Mouse (Mus musculus): Measurements from ENCODE around the gene Mrpl10.
A peak's percentile ranks its signal among the peaks of the same experiment; 100 is the strongest.

The Mrpl10 gene

DNA sequence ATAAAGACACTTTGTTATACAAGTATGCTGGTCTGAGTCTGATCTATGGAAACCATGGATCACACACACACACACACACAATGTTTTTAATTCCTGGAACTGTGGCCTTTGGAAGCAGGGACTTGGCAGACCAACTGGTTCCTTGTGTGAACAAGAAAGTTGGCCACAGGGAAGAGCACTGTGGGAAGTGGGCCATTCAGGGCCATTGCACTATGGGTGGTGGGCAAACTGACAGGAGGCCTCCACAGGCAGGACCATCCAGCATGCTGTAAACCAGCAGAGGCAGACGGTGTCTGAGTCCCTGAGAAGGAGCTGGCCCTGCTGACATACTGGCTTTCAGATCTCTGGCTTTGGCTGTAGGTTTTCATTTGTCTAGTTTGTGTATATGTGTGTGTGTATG lies 28.0 kb downstream of the Mrpl10 start:
- ATAC-seq (ENCODE audit: low TSS enrichment) = no peak

DNA sequence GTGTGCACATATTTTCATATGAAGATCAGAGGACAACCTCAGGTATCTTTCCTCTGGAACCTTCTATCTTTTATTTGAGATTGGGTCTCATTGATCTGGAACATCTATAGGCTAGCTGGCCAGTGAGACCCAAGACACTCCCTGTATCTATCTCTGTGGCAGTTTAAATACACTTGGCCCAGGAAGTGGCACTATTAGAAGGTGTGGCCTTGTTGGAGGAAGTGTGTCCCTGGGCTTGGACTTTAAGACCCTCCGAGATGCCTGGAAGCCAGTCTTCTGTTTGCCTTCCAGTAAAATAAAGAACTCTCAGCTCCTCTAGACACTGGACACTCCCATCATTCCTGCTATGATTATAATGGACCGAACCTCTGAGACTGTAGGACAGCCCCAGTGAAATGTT lies 28.4 kb downstream of the Mrpl10 start:
- no peak for ATAC-seq (ENCODE audit: low TSS enrichment)

DNA sequence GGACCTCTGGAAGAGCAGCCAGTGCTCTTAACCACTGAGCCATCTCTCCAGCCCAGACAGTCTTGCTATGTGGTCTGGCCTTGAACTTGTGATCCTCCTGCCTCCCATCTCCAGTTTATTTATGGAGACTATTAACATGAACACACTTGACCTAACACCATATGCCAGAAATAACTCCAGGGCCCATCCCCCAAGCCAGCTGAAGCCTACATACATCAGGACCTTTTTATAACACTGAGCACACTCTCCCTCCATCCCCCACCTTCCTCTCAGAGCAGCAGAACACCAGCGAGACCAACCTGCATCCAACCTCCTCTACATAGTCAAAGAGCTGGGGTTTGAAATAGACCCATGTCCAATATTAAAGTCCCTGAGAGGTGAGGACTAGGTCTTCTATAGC lies 29.8 kb downstream of the Mrpl10 start:
- no peak for ATAC-seq (ENCODE audit: low TSS enrichment)

DNA sequence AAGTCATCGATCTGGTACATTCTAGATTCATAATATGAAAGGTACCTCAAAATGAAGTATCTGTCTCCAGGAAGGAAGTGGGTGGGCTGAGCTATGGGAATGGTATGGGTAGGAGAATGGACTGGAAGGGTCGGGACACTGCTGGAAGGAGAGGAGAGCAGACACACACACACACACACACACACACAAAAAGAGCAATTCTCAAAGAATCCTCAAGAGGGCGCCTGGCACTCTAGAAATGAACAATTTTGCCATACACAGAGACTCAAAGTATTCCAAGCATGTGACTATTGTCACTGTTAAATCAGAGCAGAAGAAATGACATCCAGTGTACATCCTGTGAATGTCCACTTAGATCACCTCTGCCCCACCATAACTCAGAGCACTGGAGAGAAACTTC lies 31.2 kb downstream of the Mrpl10 start:
- peak; percentile 69; the same call in 1 of the 2 replicates for ATAC-seq (ENCODE audit: low TSS enrichment)

DNA sequence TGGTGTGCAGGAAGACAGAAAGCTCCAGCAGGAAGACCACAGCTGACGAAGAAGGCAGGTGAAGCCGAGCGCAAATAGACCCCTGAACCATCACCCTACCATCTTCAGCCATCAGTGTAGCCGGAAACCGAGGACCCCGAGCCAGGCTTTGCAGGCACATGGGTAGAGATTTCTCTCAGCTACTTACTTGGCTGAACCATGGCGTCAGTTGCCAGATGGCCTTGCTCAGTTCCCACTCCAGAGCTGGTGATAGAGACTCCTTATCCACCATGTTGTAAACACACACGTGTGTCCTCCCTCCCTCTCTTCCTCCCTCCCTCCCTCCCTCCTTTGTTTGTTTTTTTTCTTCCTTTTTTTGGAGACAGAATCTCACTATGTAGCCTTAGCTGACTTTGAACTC lies 32.9 kb downstream of the Mrpl10 start:
- no peak for ATAC-seq (ENCODE audit: low TSS enrichment)

DNA sequence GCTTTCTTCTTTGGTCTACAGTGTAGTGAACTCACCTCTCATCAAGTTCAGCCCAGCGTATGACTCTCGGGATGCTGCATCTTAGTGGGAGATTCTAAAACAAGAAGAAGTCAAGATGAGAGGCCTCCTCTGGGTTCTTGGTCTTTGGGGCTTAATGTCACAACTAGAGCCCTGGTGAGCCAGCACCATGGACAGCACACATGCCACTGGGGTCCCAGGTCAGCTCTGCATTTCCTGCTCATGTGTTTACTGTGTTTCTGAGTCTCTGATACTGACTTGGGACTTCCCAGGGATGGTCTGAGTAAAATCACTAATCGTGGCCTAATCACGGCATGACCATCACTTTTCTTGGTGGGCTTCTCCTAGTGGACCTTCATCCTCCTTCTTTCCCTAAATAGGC lies 37.4 kb downstream of the Mrpl10 start:
- no peak for ATAC-seq (ENCODE audit: low TSS enrichment)

DNA sequence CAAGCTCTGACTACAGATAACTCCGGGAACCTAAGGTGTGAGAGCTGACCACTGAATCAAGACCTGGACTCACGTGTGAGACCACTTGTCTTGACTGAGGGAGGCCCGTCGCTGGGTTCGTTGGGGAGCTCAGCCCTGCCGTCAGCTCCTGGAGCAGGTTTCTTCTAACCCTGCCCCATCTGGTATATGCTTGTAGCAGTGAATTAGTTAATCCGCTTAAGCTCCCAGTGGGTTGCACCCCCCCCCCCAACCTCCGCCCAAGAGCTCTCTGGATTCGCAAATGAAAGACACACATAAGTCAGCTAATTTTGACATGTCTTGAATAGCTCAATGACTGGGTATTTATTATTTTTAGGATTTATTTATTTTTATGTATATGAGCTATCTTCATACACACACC lies 38.9 kb downstream of the Mrpl10 start:
- no peak for ATAC-seq (ENCODE audit: low TSS enrichment)

DNA sequence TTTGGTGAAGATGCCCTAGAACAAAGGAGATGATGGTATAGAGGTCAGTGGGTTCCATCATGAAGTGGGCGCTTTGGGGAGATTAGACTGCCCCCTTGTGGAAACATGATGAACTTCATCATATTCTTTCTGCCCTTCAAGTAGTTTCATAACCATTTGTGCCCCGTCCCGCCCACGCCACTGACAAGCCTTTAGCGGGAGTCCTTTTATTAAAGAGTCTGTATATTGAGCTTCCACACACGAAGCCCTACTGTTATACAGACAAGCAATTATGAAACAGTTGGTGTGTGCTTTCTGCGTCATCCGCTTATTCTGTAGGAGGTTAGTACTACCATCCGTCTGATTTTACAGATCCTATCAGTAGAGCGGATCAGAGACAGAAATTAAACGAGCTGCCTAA lies 41.6 kb downstream of the Mrpl10 start:
- peak; percentile 43; the same call in 1 of the 2 replicates for ATAC-seq (ENCODE audit: low TSS enrichment)

DNA sequence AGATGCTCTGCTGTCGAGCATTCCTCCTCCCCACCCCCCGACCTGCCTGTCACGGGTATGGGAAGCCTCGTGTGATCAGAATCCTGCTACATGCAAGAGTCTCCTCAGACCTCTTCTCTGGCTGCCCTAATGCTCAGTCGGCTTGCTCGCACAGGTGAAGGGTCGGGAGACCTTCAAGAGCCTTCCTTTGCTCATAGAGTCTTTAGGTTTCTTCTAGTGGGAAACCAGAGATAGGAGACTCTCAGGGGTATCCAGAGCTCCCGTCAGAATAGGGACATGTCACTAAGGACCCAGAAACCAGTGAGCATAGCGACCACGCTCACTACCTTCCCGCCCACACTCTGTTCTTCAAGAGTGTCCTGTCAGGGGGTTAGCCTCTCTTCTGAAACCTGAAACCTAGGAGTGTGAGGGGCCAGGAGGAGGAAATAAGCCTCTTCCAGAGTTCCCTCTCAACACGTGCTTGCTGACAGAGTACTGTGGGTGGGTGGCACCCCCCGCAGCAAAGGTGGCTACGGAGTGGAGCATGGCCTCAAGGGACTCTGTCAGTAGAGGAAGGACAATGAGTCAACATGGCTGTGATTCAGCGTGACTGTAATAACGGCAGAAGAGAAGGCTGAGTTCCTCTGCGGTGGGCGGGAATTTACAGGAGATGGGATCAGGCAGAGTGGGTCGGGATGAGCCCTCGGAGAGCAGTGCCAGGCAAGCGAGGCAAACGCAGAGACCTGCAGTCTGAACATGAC lies 42.2 kb downstream of the Mrpl10 start:
- peak; percentile 86; the same call in 1 of the 2 replicates for ATAC-seq (ENCODE audit: low TSS enrichment)

DNA sequence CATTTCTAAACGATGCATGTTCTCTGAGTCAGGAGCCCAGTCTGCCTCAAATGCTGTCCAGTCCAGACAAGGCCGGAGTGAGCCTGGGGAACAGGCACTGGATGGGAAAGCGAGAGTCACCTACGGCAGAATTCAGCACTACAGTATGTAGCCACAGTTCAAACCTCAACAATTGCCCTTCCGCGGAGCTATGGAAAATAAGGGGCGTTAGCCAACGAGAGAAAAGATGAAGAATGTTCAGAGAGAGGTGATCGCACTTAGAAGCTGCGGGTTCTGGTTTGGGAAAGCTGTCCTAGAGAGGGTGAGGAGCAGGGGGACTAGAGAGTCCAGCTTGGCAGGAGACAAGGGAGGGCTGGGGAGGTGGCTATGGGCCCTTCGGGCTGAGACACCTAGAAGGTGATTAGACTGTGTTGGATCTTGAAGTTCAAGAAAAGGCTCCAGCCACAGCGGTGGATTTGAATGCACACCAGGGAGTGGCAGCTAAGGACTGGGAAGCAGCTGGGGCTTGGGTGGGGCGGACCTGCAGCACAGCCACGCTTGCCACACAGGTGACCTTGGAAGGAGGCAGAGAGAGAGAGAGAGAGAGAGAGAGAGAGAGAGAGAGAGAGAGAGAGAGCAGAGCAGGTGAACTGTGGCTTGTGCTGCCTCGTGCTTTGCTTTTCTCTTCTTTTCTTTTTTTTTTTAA lies 43.6 kb downstream of the Mrpl10 start:
- ATAC-seq (ENCODE audit: low TSS enrichment) = no peak

DNA sequence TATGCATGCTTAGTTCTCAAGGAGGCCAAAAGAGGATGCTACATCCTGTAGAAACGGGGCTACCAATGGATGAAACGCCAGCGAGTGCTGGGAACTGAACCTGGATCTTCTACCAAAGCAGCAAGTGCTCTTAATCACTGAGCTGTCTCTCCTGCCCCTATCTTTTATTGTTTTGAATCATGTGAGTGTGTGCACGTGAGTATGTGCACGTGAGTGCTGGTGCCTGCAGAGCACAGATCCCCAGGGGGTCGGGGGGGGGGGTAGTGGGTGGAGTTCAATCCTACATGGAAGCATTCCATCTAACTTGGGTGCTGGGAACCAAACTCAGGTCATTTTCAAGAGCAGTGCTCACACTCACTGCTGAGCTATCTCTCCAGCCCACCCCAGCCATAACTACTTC lies 45.0 kb downstream of the Mrpl10 start:
- ATAC-seq (ENCODE audit: low TSS enrichment) = no peak

DNA sequence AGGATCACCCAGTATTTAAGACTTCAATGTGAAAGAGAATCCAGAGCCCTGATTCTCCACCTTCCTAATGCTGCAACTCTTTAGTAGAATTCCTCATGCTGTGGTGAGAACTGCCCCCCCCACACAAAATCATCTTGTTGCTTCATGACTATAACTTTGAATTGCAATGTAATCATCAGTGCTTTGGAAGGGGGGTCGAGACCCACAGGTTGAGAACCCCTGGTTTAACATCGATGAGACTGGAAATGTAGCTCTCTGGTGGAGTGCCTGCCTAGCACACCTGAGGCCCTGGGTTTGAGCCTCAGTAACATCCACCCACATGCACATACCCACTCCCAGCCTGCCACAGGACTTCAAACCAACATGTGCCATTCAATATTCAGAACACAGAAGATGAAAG lies 53.2 kb downstream of the Mrpl10 start:
- no peak for ATAC-seq (ENCODE audit: low TSS enrichment)

DNA sequence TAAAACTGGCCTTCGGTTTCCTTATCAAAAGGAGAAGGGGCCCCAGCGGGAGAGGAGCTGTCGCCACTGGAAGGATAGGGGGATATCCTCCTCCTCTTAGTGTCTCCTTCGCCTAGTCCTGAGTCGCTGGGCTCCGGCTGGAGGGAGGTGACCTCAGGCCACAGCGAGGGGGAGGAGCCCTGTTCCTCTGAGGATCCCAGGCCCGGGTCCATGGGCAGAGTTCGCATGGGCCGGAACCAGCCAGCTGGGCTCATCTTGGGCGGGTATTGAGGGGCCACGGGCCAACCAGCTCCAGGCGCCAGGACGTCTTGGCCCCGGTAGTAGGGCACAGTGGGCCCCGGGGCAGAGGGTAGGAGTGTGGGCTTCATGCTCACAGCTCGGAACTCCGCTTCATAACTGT lies 57.4 kb downstream of the Mrpl10 start:
- no peak for ATAC-seq (ENCODE audit: low TSS enrichment)
